Mouse (Mus musculus) embryonic facial prominence, embryonic 14.5 days (tissue): ENCODE results near the gene Sept4. TPM values are rescaled to one million over a fixed set of nuclear protein-coding genes. Genes with fewer than 3 reads are reported as not detected.

Source experiments
- ATAC-seq: fragments of 200-750 bp; cut with Nextera tagmentation; 2 replicates; pipeline ENCODE4 v1.8.0; 2017; ENCODE audit warnings: low read depth, moderate number of reproducible peaks, moderate TSS enrichment
- DNase-seq: peaks from one replicate; pipeline ENCODE4 v3.0.0-alpha.2; 2015; ENCODE audit warnings: low spot score
- H3K27ac ChIP-seq: fragments of 300-500 bp; sonication (generic); replicated peaks from 2 replicates; pipeline ENCODE4 v1.5.1; 2014; ENCODE audit warnings: low read depth, mild to moderate bottlenecking, low read length, moderate library complexity
- H3K27me3 ChIP-seq: fragments of 300-500 bp; sonication (generic); replicated peaks from 2 replicates; pipeline ENCODE4 v1.6.1; 2014; ENCODE audit warnings: low read length; ENCODE audit not compliant: control insufficient read depth, insufficient read depth
- H3K36me3 ChIP-seq: fragments of 300-500 bp; sonication (generic); 2 replicates; pipeline ENCODE4 v1.6.1; 2014; ENCODE audit warnings: low read length, mixed read lengths; ENCODE audit not compliant: control insufficient read depth, insufficient read depth
- H3K4me1 ChIP-seq: fragments of 300-500 bp; sonication (generic); 2 replicates; pipeline ENCODE4 v1.6.1; 2014; ENCODE audit warnings: antibody characterized with exemption, low read length; ENCODE audit not compliant: control insufficient read depth, insufficient read depth
- H3K4me2 ChIP-seq: fragments of 300-500 bp; sonication (generic); 2 replicates; pipeline ENCODE4 v1.6.1; 2014; ENCODE audit warnings: low read depth, mild to moderate bottlenecking, low read length, moderate library complexity, mixed read lengths
- H3K4me3 ChIP-seq: fragments of 300-500 bp; sonication (generic); 2 replicates; pipeline ENCODE4 v1.5.1; 2014; ENCODE audit warnings: low read depth, mild to moderate bottlenecking, low read length
- H3K9ac ChIP-seq: fragments of 300-500 bp; sonication (generic); 2 replicates; pipeline ENCODE4 v1.6.1; 2014; ENCODE audit warnings: low read depth, mild to moderate bottlenecking, low read length, moderate library complexity, mixed read lengths
- H3K9me3 ChIP-seq: fragments of 300-500 bp; sonication (generic); 2 replicates; pipeline ENCODE4 v1.6.1; 2016; ENCODE audit warnings: low read length; ENCODE audit not compliant: control insufficient read depth
- WGBS: fragments of 180-500 bp; shearing (Covaris S2); extraction: QIAGEN DNeasy Blood & Tissue Kit; methylation state at CpG from one replicate; pipeline ENCODE4 v1.1.7; 2014; 5-methylcytosine and 5-hydroxymethylcytosine counted together
- polyA plus RNA-seq: library from polyadenylated mRNA; unstranded; fragments of >200 nt; fragmentation: Nextera tagmentation; extraction: Ambion mirVana; gene quantifications from 2 replicates; pipeline ENCODE4 v1.2.1, GENCODE M21; 2014

The Sept4 gene
- 40.1 and 42.2 TPM in 2 replicates for polyA plus RNA-seq

DNA sequence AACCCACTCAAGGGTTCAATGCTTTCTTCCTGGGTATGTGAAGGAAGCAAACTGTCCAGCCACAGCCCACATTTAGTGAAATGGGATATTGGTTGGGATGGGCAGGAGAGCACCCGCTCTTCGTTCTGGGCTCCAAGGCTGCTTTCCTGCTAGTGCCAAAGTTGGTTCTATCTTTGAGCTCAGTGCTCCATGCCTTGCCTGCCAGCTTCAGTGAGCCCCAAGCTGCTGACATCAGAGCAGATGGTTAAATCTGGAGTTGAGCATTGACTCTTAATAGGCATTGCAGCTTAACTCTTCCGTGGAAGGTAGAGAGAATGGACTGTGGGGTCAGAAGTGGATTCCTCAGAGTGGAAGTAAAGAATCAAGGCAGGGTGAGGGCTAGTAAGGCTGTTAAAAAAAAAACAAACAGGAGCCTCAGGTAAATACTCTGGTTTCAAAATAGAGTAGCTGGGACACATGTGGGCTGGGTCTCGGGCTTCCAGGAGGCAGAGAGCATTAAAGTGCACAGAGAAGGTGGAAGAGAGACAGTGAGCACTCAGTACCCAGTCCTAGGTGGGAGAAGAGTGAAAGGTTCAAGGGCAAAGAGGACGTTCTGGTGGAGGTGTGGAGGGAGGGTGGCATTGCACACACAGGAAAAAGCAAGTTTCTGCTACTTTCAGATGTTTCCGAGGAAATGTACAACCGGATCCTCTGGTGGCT is at the start of gene Sept4:
TSS of gene Sept4 (plus strand) at position 649 of the 699 bp plus-strand sequence.
- H3K27me3 ChIP-seq, result no peaks in the 10 kb centered on the region
- no peak within 1 kb of the TSS for H3K4me3 ChIP-seq
- H3K4me2 ChIP-seq, result no peak within 1 kb of the TSS
- ATAC-seq, result no peak
- H3K9ac ChIP-seq, result no peak within 1 kb of the TSS
- no peak within 1 kb of the TSS for H3K27ac ChIP-seq
- H3K4me1 ChIP-seq, result peaks cover 5% of the 10 kb centered on the region; the same call in 1 of the 2 replicates
- no peak for DNase-seq
- no peaks in the 10 kb centered on the region for H3K9me3 ChIP-seq
- no peaks in the 10 kb centered on the region for H3K36me3 ChIP-seq
- WGBS, result 81% methylated on average over 7 of the region's 7 CpGs

GRCm38 (mm10) chr11:87519260-87519659 is 49.4 kb upstream of the Sept4 start:
- no peaks in the 10 kb centered on the region for H3K9me3 ChIP-seq
- ATAC-seq (no peak), DNase-seq (peak; percentile 50)
- no peaks in the 10 kb centered on the region for H3K4me1 ChIP-seq
- 4% methylated on average over 2 of the region's 2 CpGs for WGBS
- H3K27ac ChIP-seq, result no peak overlapping the region
- no peak overlapping the region for H3K4me2 ChIP-seq
- no peak overlapping the region for H3K9ac ChIP-seq
- no peak overlapping the region for H3K4me3 ChIP-seq
- no peaks in the 10 kb centered on the region for H3K36me3 ChIP-seq
- H3K27me3 ChIP-seq, result no peaks in the 10 kb centered on the region

GRCm38 (mm10) chr11:87523466-87523865 is 45.2 kb upstream of the Sept4 start:
- Histone ChIP-seq H3K4me2 (no peak overlapping the region), H3K27ac (no peak overlapping the region), H3K9me3 (no peaks in the 10 kb centered on the region), H3K9ac (no peak overlapping the region), H3K4me3 (no peak overlapping the region), H3K36me3 (no peaks in the 10 kb centered on the region), H3K27me3 (no peaks in the 10 kb centered on the region), H3K4me1 (no peaks in the 10 kb centered on the region)
- ATAC-seq (no peak), DNase-seq (no peak)
- WGBS, result 59% methylated on average over 5 of the region's 5 CpGs

DNA sequence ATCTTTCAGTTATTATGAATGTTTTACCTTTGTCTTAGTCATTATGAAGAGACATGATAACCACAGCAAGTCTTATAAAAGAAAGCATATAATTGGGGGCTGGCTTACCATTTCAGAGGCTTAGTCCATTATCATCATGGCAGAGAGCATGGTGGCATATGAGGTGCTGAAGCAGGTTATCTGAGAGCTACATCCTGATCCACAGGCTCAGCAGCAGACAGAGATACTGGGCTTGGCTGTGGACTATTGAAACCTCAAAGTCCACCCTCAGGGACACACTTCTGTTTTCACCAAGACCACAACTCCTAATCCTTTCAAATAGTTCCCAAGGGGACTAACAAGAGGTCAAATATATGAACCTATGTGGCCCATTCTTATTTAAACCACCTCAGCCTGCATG is 44.7 kb upstream of the Sept4 start:
- DNase-seq (no peak), ATAC-seq (no peak)
- no peak overlapping the region for H3K4me2 ChIP-seq
- no peaks in the 10 kb centered on the region for H3K36me3 ChIP-seq
- H3K4me1 ChIP-seq, result no peaks in the 10 kb centered on the region
- no peaks in the 10 kb centered on the region for H3K9me3 ChIP-seq
- H3K27ac ChIP-seq, result no peak overlapping the region
- H3K4me3 ChIP-seq, result no peak overlapping the region
- H3K27me3 ChIP-seq, result no peaks in the 10 kb centered on the region
- no peak overlapping the region for H3K9ac ChIP-seq

DNA sequence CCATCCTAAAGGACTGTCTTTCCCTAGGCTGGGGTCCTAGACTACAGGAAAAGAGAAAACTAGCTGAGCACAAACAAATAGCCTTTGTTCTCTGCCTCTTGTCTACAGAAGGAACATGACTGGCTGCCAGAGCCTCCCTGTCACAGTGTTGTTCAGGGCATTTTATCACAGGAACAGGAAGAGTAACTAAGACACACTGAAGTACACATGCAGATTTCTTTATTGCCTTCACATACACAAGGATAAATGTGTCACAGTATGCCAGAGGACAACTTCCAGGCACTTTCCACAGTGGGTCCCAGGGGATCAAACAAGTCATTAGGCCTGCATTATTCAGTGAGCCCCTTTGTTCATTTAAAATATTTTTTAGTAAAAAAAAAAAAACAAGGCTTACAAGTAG is 43.9 kb upstream of the Sept4 start:
- no peak overlapping the region for H3K27ac ChIP-seq
- no peaks in the 10 kb centered on the region for H3K4me1 ChIP-seq
- no peak overlapping the region for H3K4me3 ChIP-seq

GRCm38 (mm10) chr11:87527364-87527763 is 41.3 kb upstream of the Sept4 start:
- WGBS, result 55% methylated on average over 3 of the region's 3 CpGs
- no peak for DNase-seq
- Histone ChIP-seq H3K9ac (no peak overlapping the region), H3K4me2 (no peak overlapping the region), H3K4me1 (no peaks in the 10 kb centered on the region), H3K4me3 (no peak overlapping the region), H3K9me3 (no peaks in the 10 kb centered on the region), H3K27ac (no peak overlapping the region), H3K36me3 (no peaks in the 10 kb centered on the region), H3K27me3 (no peaks in the 10 kb centered on the region)
- ATAC-seq, result no peak

More for the DNA sequence above, 43.9 kb upstream of the Sept4 start:
- H3K9me3 ChIP-seq, result no peaks in the 10 kb centered on the region
- no peak overlapping the region for H3K4me2 ChIP-seq
- DNase-seq, result no peak
- no peaks in the 10 kb centered on the region for H3K27me3 ChIP-seq
- no peak overlapping the region for H3K9ac ChIP-seq
- ATAC-seq, result no peak
- H3K36me3 ChIP-seq, result no peaks in the 10 kb centered on the region

DNA sequence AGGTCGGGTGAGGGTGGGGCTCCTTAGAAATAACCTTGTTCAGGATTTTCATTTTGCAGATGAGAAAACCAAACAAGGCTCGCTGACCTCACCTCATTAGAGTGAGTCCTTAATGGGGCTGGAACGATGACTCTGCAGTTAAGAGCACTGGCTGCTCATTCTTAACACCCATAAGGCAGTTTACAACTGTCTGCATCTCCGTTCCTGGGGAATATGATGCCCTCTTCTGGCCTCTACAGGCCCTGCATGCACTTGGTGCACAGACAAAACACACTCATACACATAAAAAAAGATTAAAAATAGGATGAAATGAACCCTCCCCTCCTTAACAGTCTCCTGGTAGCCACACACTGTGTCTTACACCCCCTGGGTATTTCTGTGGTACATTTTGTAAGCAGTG is 40.7 kb upstream of the Sept4 start:
- no peaks in the 10 kb centered on the region for H3K36me3 ChIP-seq
- H3K4me1 ChIP-seq, result no peaks in the 10 kb centered on the region
- no peak for ATAC-seq
- H3K4me2 ChIP-seq, result no peak overlapping the region
- no peaks in the 10 kb centered on the region for H3K9me3 ChIP-seq
- 58% methylated on average over 4 of the region's 4 CpGs for WGBS
- no peak for DNase-seq
- no peak overlapping the region for H3K4me3 ChIP-seq
- H3K27me3 ChIP-seq, result no peaks in the 10 kb centered on the region
- H3K27ac ChIP-seq, result no peak overlapping the region
- no peak overlapping the region for H3K9ac ChIP-seq

GRCm38 (mm10) chr11:87531695-87532094 is 37.0 kb upstream of the Sept4 start:
- no peak for ATAC-seq
- WGBS, result 48% methylated on average over 6 of the region's 6 CpGs

DNA sequence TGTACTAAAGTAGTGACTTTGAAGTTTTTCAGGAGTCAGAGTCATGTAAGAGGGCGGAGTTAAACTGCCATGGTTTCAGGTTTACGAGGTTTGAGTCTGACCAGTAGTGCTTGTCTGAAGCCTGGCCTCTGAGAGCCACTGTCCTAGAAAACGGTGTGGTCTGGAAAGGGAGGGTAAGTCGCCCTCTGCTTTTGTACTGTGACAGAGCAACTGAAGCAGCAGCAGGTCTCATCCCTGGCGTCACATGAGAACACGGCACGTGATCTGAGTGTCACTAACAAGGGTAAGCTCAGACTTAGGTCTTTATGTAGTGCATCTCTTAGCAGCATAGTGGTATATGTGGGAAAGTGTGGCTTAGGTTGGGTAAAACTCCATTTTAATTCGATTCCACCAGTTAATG is 26.4 kb upstream of the Sept4 start:
- no peak overlapping the region for H3K4me3 ChIP-seq
- no peaks in the 10 kb centered on the region for H3K4me1 ChIP-seq
- H3K36me3 ChIP-seq, result no peaks in the 10 kb centered on the region
- DNase-seq (peak; percentile 7), ATAC-seq (no peak)
- no peaks in the 10 kb centered on the region for H3K9me3 ChIP-seq
- 33% methylated on average over 8 of the region's 8 CpGs for WGBS
- H3K27me3 ChIP-seq, result no peaks in the 10 kb centered on the region
- no peak overlapping the region for H3K9ac ChIP-seq
- H3K27ac ChIP-seq, result no peak overlapping the region
- H3K4me2 ChIP-seq, result no peak overlapping the region

More at GRCm38 (mm10) chr11:87531695-87532094, 37.0 kb upstream of the Sept4 start:
- no peaks in the 10 kb centered on the region for H3K27me3 ChIP-seq
- no peaks in the 10 kb centered on the region for H3K4me1 ChIP-seq
- no peaks in the 10 kb centered on the region for H3K9me3 ChIP-seq
- DNase-seq, result peak; percentile 11
- no peak overlapping the region for H3K27ac ChIP-seq
- H3K9ac ChIP-seq, result no peak overlapping the region
- H3K36me3 ChIP-seq, result no peaks in the 10 kb centered on the region
- H3K4me3 ChIP-seq, result no peak overlapping the region
- no peak overlapping the region for H3K4me2 ChIP-seq
